Mouse (Mus musculus) mature B cell (primary cell): Measurements from ENCODE around the gene Avpr1b.
"Not testable (repeated sequence)": the region's sequence is repeated elsewhere in the genome, so short reads cannot be mapped to it uniquely, and the experiment has no call there.

Source experiments
- in situ Hi-C: fragments of 300-500 bp; cut with MboI; formaldehyde crosslinking; loops from 2 replicates; pipeline ENCODE4 v1.14.3; 2019

The Avpr1b gene

DNA sequence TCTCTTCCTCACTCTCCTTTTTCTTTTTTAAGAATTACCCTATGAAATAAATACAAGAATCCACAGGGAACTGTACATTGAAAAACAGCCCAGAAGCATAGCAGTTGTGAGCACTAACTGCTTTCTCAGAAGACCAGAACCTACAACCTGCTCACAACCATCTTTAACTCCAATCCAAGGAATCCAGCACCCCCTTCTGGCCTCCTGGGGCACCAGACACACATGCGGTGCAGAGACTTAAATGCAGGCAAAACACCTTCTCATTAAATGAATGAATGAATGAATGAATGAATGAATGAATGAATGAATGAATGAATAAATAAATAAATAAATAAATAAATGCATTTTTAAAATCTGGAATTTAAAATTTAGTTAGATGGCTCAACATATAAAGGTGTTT lies 19.5 kb downstream of the Avpr1b start:
- in situ Hi-C loops, result no loop called here

DNA sequence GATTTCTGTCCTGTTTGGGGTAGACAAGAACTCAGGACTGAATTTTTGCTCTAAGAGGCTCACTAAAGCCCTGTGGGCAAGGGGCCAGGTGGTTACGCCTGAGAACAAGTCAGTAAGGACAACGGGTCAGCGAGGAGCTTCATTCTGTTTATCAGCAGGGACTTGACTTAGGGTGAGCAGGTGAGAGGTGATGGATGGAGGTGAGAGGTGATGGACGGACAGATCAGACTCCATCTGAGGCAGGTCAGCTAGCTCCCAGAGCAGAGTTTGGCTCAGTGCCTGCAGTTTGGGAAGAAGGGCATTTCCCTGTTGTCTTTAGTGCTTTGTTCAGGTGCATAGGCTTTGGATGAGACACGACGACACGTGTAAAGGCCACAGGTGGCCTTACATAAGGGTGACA lies 20.3 kb downstream of the Avpr1b start:
- in situ Hi-C loops, result no loop called here

DNA sequence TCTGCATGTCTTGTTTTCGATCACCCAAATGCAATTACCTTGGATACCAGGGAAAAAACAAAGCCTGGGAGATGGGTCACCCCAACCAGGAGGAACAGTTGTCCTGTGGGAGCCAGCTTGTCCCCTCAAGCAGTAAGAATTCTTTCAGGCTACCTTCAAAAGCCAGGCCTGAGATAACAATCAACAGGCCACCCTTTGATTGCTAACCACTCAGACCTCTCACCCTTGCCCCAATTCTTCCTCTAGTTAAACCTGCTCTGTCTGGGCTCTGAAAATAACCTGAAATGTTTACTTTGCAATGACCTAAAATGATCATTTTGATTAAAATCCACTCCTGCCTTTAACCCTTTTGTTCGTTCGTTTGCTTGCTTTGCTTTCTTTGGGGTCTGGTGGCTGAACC lies 24.6 kb downstream of the Avpr1b start:
- in situ Hi-C loops, result no loop called here

DNA sequence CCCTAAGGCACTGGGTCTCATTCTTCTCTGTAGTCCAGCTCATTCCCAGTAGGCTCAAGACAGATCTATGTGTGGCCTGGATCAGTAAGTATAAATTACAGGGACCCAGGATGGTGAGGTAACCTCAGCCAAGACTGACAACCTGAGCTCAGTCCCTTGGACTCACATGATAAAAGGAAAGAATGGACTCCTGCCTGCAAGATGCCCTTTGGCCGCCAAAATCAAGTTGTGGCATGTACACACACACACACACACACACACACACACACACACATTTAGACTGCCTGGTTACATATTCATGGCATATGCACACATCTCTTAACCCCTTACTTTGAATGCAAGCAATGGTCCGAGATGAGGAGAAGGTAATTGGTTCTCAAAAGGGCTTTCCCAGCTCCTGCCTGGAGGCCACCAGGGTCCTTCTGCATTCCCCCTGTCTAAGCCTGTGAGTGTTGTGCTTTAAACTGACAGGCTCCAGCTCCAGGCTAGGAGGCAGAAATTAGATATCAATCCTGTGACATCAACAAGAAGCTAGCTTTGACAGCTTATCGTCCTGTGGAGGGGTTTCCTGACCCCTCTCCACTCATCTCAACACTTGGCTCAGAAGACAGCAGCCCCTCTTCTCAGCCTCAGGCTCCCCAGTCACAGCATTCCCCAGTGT lies 25.3 kb downstream of the Avpr1b start:
- in situ Hi-C loops, result no loop called here

DNA sequence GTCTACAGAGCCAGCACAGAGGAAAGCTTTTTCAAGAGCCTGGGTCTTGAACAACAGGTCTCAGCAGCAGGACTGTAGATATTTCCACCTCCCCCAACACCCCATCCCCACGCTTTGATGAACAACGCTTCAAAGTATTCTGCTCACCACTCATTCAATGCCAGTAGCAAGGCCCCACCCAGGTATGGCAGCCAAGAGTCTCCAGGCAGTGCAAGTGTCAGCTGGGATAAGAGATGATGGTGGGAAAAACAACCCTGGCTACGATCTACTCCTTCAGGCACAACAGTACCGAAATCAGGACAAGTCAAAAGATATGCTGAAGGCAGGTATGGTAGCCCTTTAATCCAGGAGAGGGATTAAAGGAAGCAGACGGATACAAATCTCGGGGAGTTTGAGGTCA lies 27.2 kb downstream of the Avpr1b start:
- in situ Hi-C loops, result no loop called here

DNA sequence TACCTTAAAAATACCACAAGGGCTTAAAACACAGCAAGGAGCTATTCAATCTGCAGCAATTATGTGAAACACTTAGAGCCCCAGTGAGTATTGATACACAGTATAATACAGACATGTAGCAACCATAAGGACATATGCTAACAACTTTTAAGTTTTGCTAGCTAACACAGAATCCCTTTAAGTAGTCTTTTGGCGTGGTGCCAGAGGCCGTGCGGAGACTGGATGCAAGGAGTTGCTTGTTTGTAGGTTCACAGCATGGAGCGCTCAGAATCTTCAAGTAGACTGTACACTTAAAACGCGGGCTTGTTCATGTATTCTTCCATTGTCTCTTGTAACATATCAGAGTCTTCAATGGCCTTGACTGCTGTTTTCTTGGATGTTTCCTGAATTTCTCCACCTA lies 33.2 kb downstream of the Avpr1b start:
- in situ Hi-C loops, result not testable (repeated sequence)

DNA sequence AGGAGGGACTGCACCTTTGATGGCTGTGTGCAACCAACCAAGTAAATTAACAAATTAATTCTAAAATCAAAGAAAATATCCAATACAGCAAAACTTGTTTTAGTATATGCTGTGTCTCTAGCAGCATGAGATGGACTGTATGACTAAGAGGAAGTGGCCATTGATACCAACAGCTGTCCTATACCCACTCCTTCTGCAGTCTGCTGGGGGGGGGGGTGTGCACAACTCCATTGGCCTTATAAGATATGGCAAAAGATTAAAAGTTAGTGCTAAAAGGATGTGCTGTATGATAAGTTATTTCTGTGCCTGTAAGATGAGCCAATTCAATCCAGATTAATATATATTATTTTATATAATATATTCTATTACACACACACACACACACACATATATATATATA lies 35.5 kb downstream of the Avpr1b start:
- in situ Hi-C loops, result no loop called here

DNA sequence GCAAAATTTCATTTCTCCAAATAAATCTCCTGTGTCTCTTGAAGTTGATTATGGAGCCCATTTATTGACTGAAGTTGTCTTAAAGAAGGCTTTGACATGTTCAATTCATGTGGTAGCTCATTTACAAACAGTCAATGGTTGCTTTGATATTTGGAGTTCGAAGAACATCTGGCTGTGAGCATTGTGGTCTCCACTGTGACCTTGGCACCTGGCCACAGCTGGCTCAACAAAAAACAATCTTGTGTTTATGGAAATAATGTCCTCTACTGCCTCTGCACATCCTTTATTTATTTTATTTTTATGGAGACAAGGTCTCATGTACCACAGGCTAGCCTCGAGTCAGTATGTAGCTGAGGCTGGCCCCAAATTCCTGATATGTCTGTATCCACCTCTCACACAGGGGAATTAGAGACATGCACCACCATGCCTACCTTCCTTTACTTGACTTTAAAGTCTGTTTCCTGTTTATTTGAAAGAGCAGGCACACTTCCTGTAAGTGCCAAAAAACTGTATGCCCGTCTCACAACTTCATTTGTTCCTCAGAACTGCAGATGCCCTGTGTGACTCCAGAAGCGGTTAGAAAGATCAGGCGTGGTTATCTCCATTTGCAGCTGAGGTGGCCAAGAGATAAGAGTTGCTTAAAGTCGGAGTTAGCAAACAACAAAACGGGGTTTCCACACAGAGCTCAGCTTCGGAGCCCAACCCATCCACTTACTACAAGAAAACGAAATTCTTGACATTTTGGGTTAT lies 38.9 kb downstream of the Avpr1b start, which contains the start of gene Ctse:
Gene Ctse, plus strand, starts transcription at position 516 of the 750 bp plus-strand sequence.
- in situ Hi-C loops, result no loop called here

DNA sequence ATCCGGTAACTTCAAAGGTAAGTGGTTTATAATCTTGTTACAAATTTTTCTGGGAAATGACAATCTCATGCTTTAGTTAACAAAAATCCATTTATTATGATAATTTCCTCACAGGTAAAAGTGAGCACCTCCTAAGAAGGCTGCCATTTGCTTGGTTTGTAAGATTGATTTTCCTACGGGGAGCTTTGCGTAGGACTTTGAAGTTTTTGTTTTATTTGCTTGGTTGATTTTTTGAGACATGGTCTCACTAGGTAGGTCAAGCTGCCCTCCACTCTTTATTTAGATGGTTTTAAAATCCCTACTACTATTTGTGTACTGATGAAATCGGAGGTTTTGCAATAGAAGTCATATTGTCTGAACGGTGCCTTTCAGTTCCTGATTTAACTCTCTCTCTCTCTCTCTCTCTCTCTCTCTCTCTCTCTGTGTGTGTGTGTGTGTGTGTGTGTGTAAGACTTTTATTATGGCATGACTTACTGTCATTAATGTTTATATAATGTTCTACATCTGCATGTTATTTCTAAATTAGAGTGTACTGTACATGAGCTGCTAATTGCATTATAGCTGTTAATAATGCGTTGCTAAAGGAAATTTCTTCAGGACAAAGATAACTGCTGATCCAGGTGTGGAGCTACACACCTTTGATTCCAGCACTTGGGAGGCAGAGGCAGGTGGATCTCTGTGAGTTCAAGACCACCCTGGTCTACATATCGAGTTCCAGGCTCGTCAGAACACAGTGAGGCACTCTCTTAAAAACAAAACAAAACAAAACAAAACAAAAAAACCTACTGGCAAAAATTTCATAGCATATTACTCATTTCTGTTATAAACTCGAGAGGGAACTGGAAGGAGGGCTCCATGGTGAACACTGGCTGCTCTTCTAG lies 39.7 kb downstream of the Avpr1b start:
- in situ Hi-C loops, result no loop called here

DNA sequence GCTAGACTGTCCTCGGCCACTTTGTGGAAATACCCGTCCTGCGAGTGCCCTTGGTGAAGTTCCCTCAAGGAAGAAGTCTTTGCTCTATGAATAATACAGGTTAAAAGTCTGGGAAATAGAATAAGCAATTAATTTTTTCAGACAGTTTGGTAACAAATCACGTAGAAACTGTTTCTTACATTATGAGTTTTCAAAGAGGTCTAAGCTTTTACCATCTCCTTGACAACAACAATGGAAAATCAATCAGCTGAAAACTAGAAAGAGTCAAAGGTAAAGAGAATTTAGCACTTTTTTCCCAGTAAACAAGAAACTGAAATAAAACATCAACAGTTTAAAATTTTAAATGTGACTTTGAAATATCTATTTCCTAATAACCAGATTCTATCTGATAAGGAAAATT lies 41.0 kb downstream of the Avpr1b start:
- in situ Hi-C loops, result no loop called here

DNA sequence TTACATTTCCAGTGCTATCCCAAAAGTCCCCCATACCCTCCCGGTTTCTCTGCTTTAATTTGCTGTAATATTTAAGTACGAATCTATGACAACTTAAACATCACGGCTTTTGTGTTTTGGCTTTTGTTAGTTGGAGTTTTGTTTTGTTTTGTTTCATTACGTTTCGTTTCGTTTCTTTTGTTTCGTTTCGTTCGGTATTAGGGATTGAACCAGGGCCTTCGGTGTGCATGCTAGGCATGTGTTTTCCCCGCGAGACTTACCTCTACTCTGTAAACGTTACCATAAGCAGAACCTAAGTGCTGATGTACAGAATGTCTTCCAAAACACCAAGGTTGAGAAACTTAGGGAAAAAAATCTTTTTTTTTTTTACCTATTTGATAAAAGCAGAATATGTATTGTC lies 42.5 kb downstream of the Avpr1b start:
- in situ Hi-C loops, result no loop called here

DNA sequence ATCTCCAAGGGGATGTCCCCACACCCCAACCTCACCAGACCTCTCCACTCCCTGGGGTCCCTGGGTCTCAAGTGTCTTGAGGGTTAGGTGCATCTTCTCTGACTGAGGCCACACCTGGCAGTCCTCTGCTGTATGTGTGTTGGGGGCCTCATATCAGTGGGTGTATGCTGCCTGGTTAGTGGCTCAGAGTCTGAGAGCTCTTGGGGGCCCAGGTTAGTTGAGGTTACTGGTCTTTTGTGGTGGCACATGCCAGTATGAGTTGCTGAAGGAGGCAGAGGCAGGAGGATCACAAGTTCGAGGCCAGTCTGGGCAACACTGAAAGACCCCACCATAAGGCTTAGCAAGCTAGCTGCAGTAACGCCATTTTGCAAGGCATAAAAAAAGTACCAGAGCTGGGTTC lies 43.2 kb downstream of the Avpr1b start:
- in situ Hi-C loops, result no loop called here

DNA sequence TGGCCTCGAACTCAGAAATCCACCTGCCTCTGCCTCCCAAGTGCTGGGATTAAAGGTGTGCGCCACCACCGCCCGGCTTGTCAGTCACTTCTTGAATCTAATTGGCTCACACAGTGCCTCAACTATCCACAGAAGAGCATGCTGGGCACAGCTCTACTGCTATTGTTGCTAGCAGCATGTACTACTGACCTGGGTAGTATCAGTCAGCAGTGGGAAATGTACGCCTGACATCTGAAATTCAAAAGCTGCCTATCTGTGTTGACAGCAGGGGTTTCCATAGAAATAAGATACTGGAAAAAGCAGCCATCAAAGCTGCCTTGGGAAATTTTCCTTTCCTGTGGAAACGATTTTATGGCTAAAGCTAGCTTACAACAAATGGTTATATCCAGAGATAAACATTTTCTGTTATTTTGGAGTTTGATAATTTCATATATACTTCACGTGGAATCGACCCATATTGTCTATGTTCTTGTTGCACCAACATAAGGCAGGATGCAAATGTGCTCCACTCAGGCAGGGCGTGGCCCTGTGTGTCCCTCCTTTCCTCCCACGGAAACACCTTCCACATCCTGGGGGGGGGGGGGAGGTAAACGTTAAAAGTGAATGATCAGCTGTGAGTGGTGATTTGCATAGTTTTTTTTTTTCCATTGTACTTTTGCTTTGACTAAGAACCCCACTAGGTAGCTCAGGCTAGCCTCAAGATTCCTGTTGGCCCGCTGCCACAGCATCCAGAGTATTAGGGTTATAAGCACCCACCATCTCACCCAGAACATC lies 53.8 kb downstream of the Avpr1b start:
- in situ Hi-C loops, result no loop called here

DNA sequence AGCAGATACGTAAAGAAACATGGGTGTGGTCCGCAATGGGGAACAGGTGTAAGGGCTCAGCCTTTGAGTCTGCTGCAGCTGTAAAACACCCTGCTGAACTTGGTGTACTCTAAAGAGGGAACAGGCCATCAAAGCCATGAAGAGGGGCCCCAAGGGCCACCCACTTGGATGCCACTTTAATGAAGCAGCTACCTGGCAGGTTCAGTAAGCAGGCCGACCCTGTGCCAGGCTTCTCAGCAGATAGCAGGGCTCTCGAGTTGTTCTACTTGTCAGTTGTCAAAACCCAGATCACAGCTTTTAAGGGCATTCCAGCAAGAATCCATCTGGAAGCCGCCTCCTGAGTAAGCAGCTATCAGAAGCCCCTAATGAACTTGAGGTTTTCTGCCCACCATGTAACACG lies 56.6 kb downstream of the Avpr1b start:
- in situ Hi-C loops, result loop anchor here (5.0 kb wide), 1 partner anchor 52 kb away; no protein-coding TSS in a partner anchor

DNA sequence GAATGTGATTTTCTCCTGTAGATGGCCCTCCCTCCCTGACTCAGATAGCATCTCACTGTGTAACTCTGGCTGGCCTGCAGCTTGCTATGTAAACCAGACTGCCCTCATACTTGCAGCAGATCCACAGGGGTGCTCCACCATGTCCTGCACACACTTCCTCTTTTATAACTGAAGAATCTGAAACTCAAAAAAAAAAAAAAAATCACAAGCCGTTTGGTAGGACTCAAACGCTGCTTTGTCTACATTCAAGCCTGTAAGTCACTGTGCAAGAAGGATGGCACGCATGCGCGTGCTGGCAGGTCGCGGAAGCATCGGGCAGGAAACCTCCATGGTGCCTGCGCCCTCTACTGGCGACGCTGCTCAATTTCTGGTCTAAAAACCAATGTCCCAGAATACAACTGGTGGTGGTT lies 58.9 kb downstream of the Avpr1b start:
- in situ Hi-C loops, result loop anchor here (5.0 kb wide), 1 partner anchor 49 kb away; no protein-coding TSS in a partner anchor

DNA sequence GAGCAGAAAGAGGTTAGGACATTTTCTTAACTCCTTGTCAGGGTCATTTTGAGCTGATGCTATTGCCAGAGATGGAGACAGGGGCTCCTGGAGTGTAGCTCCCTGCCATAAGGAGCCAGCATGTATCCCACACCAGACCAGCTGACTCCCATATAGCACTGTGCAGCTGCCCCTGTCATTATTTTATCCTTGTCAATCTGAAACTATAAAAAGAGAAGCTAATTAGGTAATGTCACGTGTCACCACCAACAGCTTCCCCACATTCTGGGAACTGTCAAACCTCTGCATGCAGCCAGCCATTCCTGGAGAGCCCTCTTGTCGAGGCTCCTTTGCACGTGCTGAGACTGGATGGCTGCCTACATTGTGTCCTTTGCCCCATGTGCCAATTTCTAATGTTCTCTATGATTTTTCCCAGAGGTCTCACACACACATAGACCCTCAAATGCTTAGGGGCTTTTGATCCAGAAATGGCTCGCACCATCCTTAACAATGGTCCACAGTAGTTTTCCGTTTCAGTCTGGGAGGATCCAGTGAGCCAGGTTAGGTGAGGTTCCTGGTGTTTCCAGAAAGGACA lies 60.6 kb downstream of the Avpr1b start:
- in situ Hi-C loops, result loop anchor here (5.0 kb wide), 1 partner anchor 48 kb away; no protein-coding TSS in a partner anchor

DNA sequence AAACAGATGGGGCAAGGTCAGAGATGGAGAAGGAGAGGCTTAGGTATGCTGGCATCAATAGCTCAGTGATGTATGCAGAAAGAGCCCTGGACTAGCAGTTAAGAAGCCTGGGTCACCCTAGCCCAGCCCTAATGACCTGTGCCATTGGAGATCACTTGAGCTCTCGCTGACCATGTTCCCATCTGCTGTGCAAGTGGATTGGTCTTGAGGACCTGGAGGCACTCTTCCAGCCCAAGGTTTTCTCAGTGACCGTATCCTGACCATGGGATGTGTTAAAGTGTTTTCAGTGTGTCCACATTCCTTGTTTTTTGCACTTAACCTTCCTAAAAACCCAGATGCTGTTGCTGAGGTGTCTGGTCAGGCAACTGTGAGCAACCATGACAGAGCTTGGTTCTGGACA lies 61.2 kb downstream of the Avpr1b start:
- in situ Hi-C loops, result no loop called here

DNA sequence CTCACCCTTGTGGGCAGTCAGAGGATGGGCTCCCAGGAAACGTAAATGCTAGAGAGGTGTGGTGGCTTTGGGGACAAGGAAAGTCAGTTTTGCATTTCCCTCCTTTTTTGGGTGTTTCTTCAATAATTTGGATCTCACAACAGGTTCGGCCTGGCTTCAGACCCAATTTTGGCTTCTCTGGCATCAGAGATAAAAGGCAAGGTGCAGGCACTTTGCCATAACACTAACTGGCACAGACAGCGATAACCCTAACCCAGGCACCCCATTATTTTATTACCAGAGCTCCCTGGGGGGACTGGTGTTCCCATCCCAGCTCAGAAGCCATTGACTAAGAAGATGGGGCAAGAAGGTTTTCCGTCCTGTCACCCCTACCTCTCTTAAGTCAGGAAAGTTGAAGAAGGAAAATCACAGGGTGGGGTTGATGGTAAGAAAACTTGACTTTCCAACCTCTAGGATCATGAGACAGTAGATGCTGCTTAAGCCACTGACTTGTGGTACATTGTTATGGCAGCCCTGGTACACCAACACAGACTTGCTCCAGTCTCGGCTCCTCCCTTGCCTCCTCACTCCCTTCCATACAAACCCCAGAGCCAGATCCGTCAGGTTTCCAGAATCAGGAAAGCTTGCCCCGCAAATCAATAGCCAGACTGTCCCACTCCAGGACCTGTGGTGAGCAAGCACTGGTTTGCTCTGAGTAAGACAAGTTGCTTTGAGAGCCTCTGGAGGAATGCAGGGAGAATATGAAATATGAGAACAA lies 61.9 kb downstream of the Avpr1b start:
- in situ Hi-C loops, result no loop called here
